Mouse (Mus musculus): ENCODE measurements around the gene Sppl2b. TPM values are rescaled to one million over a fixed set of nuclear protein-coding genes. Genes with fewer than 3 reads are reported as not detected.

Gene Sppl2b
- polyA plus RNA-seq, 1 experiment from 2014 or later, result 47.1 TPM

- H3K4me1 ChIP-seq, result no peaks in the 10 kb centered on the region
- H3K27ac ChIP-seq (replicated peaks), result no peak overlapping the region
- no peaks in the 10 kb centered on the region for H3K9me3 ChIP-seq
- no peak for ATAC-seq (ENCODE audit: low FRiP score, low read depth)
- WGBS, result 85% methylated on average over 11 of the region's 11 CpGs
- H3K4me3 ChIP-seq, result no peak overlapping the region
- no peaks in the 10 kb centered on the region for H3K36me3 ChIP-seq
- H3K9ac ChIP-seq (replicated peaks), result no peak overlapping the region
- peaks cover 24% of the 10 kb centered on the region for H3K27me3 ChIP-seq
- H3K4me2 ChIP-seq (replicated peaks), result no peak overlapping the region
Observed at GRCm38 (mm10) chr10:80887181-80887580, 32.1 kb downstream of the Sppl2b start.

DNA sequence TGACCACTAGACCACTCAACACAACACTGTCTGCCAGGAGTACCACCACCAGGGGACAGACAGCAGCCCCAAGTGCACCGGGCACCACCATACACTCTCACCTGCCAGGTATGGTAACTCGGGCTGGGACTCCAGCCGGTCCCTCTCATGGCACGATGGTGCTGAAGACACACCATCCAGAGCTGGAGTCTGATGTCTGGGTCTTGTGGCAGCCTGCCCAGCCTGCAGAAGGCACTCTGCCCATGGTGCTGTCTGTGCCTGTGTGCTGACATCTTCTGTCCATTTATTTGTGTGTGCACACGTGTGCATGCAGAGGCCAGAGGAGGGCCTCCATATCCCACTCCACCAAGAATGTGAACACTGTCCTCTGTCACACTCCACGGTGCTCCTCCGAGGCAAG is 40.0 kb downstream of the Sppl2b start:
- Histone ChIP-seq H3K27me3 (peaks cover 13% of the 10 kb centered on the region), H3K9me3 (no peaks in the 10 kb centered on the region), H3K9ac (replicated peaks) (no peak overlapping the region), H3K4me2 (replicated peaks) (no peak overlapping the region), H3K4me1 (peaks cover 24% of the 10 kb centered on the region), H3K4me3 (no peak overlapping the region), H3K36me3 (peaks cover 10% of the 10 kb centered on the region; the same call in 1 of the 2 replicates), H3K27ac (replicated peaks) (no peak overlapping the region)
- WGBS, result 95% methylated on average over 7 of the region's 7 CpGs
- no peak for ATAC-seq (ENCODE audit: low FRiP score, low read depth)

DNA sequence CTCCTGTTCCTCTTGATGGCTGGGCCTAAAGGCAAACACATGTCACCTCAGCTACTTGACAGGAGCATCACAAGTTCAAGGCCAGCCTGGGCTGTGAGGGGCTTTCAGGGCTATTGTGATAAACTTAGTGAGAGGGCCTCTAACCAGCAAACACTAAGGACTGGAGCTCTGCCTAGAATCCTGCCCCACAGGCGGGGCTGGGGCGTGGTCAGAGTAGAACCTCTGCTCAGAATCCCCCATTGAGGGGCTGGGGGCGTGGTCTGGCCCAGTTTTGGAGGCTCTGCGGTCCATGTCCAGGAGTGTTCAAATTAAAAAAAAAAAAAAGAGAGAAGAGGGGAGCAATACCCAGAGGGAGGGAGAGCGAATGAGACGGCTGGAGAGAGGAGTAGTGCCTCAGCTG is 40.6 kb downstream of the Sppl2b start:
- no peak overlapping the region for H3K4me3 ChIP-seq
- H3K27ac ChIP-seq (replicated peaks), result no peak overlapping the region
- no peaks in the 10 kb centered on the region for H3K9me3 ChIP-seq
- no peak overlapping the region for H3K4me2 ChIP-seq (replicated peaks)
- no peak for ATAC-seq (ENCODE audit: low FRiP score, low read depth)
- H3K27me3 ChIP-seq, result peaks cover 10% of the 10 kb centered on the region
- H3K9ac ChIP-seq (replicated peaks), result no peak overlapping the region
- WGBS, result 91% methylated on average over 6 of the region's 6 CpGs
- H3K36me3 ChIP-seq, result peaks cover 10% of the 10 kb centered on the region; the same call in 1 of the 2 replicates
- peaks cover 24% of the 10 kb centered on the region for H3K4me1 ChIP-seq

DNA sequence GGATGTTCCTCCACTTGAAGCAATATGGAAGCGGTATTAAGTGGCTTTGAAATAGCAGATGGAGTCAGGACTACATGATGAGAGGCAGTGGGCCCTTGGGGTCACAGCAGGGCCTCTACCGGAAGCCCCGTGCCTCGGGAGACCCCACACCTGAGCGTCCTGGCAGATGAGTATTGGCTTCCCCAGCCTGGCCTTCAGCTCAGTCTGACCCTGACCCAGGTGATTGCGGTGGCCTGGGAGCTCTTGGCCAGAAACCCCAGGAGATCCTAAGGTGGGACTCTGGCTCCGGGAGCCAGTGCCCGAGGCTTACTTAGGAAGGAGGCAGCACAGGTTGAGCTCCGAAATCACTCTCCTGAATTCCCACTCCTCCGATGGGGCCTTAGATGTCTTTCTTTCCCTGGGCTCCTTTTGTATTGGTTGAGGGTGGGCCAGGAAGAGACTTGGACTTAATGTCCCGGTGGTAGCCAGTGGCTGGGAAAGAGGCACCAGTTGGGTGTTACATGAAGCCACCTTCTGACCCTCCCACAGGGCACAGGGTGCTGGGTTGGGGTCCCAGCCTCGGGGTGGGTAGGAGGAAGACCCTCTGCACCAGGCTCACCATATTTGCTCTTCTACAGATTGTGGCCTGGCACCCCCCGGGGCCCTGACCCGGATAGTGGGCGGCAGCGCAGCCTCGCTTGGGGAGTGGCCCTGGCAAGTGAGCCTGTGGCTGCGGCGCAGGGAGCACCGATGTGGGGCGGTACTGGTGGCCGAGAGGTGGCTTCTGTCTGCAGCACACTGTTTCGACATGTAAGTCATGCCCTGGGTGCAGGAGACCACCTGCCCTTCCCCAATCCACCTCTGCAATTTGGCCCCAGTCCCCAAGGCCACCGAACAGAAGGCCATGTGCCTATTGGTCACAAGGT is 41.8 kb downstream of the Sppl2b start:
- no peak overlapping the region for H3K4me2 ChIP-seq (replicated peaks)
- peaks cover 10% of the 10 kb centered on the region for H3K27me3 ChIP-seq
- H3K4me3 ChIP-seq, result no peak overlapping the region
- ATAC-seq (ENCODE audit: low FRiP score, low read depth), result no peak
- no peaks in the 10 kb centered on the region for H3K9me3 ChIP-seq
- no peak overlapping the region for H3K27ac ChIP-seq (replicated peaks)
- peaks cover 24% of the 10 kb centered on the region for H3K4me1 ChIP-seq
- H3K9ac ChIP-seq (replicated peaks), result no peak overlapping the region
- WGBS, result 73% methylated on average over 24 of the region's 24 CpGs
- H3K36me3 ChIP-seq, result peaks cover 10% of the 10 kb centered on the region; the same call in 1 of the 2 replicates

GRCm38 (mm10) chr10:80897861-80898510 is 42.9 kb downstream of the Sppl2b start:
- no peak overlapping the region for H3K4me3 ChIP-seq
- peaks cover 19% of the 10 kb centered on the region for H3K36me3 ChIP-seq
- H3K9ac ChIP-seq (replicated peaks), result no peak overlapping the region
- peaks cover 24% of the 10 kb centered on the region for H3K4me1 ChIP-seq
- H3K27ac ChIP-seq (replicated peaks), result no peak overlapping the region
- H3K27me3 ChIP-seq, result peaks cover 10% of the 10 kb centered on the region
- peak overlapping the region; percentile 17 for H3K4me2 ChIP-seq (replicated peaks)
- H3K9me3 ChIP-seq, result no peaks in the 10 kb centered on the region
- ATAC-seq (ENCODE audit: low FRiP score, low read depth), result no peak
- WGBS, result 28% methylated on average over 41 of the region's 41 CpGs

GRCm38 (mm10) chr10:80899074-80899473 is 44.0 kb downstream of the Sppl2b start:
- peak overlapping the region; percentile 97; the same call in 1 of the 2 replicates for H3K4me2 ChIP-seq (replicated peaks)
- ATAC-seq (ENCODE audit: low FRiP score, low read depth), result no peak
- no peak overlapping the region; the same call in 1 of the 2 replicates for H3K9ac ChIP-seq (replicated peaks)
- no peak overlapping the region for H3K27ac ChIP-seq (replicated peaks)
- H3K4me3 ChIP-seq, result peak overlapping the region; percentile 92; the same call in 1 of the 2 replicates
- H3K36me3 ChIP-seq, result peaks cover 30% of the 10 kb centered on the region
- 90% methylated on average over 8 of the region's 8 CpGs for WGBS
- H3K9me3 ChIP-seq, result no peaks in the 10 kb centered on the region
- peaks cover 24% of the 10 kb centered on the region for H3K4me1 ChIP-seq
- H3K27me3 ChIP-seq, result peaks cover 10% of the 10 kb centered on the region

- H3K27me3 ChIP-seq, result peaks cover 10% of the 10 kb centered on the region
- H3K9ac ChIP-seq (replicated peaks), result peak overlapping the region; percentile 83
- H3K4me1 ChIP-seq, result peaks cover 24% of the 10 kb centered on the region
- peak overlapping the region; percentile 84; the same call in 1 of the 2 replicates for H3K27ac ChIP-seq (replicated peaks)
- ATAC-seq (ENCODE audit: low FRiP score, low read depth), result 0 out of 2 replicates have a peak, but pooled peaks have one; percentile 0
- H3K9me3 ChIP-seq, result no peaks in the 10 kb centered on the region
- 17% methylated on average over 25 of the region's 25 CpGs for WGBS
- H3K4me2 ChIP-seq (replicated peaks), result peak overlapping the region; percentile 97
- peak overlapping the region; percentile 92 for H3K4me3 ChIP-seq
- H3K36me3 ChIP-seq, result peaks cover 37% of the 10 kb centered on the region
Observed at GRCm38 (mm10) chr10:80899591-80900317, 44.7 kb downstream of the Sppl2b start.

GRCm38 (mm10) chr10:80900318-80901247 is 45.5 kb downstream of the Sppl2b start, which contains the start of gene Timm13:
Gene Timm13, minus strand, starts transcription at chr10:80900969.
- Histone ChIP-seq H3K9me3 (no peaks in the 10 kb centered on the region), H3K9ac (replicated peaks) (peak within 1 kb of the TSS; percentile 83), H3K36me3 (peaks cover 45% of the 10 kb centered on the region), H3K27me3 (peaks cover 10% of the 10 kb centered on the region), H3K4me1 (peaks cover 24% of the 10 kb centered on the region), H3K4me3 (peak within 1 kb of the TSS; percentile 92), H3K27ac (replicated peaks) (peak within 1 kb of the TSS; percentile 84), H3K4me2 (replicated peaks) (peak within 1 kb of the TSS; percentile 97)
- ATAC-seq (ENCODE audit: low FRiP score, low read depth), result peak; percentile 94
- WGBS, result under 1% methylated on average over 72 of the region's 72 CpGs

- Histone ChIP-seq H3K9me3 (no peaks in the 10 kb centered on the region), H3K4me1 (peaks cover 24% of the 10 kb centered on the region), H3K27me3 (peaks cover 10% of the 10 kb centered on the region), H3K36me3 (peaks cover 55% of the 10 kb centered on the region), H3K27ac (replicated peaks) (peak overlapping the region; percentile 49), H3K4me2 (replicated peaks) (peak overlapping the region; percentile 97; the same call in 1 of the 2 replicates), H3K9ac (replicated peaks) (no peak overlapping the region; the same call in 1 of the 2 replicates), H3K4me3 (no peak overlapping the region)
- 89% methylated on average over 19 of the region's 19 CpGs for WGBS
- ATAC-seq (ENCODE audit: low FRiP score, low read depth), result no peak
Observed at GRCm38 (mm10) chr10:80901409-80902272, 46.6 kb downstream of the Sppl2b start.

DNA sequence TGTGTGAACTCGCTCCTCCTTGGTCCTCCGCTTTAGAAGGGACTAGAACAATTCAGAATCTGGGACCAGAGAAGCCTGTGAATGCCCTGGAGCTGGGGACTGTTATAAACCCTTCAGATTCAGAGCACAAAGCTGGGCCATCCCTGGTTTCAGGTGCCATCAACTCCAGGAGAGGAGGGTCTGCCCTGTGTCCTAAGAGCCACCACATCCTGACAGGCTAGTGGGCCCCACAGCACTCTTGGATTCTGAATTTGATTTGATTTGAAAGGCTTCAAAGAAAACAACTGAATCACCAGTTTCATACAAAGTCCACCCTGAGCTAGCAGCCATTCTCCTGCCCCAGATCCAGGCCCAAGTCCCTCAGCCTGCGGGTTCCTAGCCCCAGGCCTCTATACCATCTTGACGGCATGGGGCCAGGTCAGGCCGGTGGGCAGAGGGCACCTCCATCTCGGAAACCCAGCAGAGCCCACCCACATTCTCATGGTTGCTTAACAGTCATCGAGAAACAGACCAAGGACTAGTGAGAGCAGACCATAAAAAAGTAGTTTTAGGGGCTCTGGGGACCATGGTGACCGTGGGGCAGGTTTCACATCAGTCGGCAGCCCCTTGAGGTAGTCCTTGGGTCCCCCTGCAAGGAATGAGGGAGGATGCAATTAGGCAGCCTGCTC is 47.3 kb downstream of the Sppl2b start:
- Histone ChIP-seq H3K36me3 (peaks cover 61% of the 10 kb centered on the region), H3K27ac (replicated peaks) (no peak overlapping the region), H3K9me3 (no peaks in the 10 kb centered on the region), H3K4me2 (replicated peaks) (no peak overlapping the region), H3K9ac (replicated peaks) (no peak overlapping the region), H3K4me1 (peaks cover 24% of the 10 kb centered on the region), H3K27me3 (peaks cover 9% of the 10 kb centered on the region), H3K4me3 (no peak overlapping the region)
- WGBS, result 93% methylated on average over 9 of the region's 9 CpGs
- no peak for ATAC-seq (ENCODE audit: low FRiP score, low read depth)
